Mouse (Mus musculus) activated CD4-positive, CD25-positive, alpha-beta regulatory T cell, adult 9 weeks (primary cell): ENCODE results near the gene Cpsf3. TPM values are rescaled to one million over a fixed set of nuclear protein-coding genes. Genes with fewer than 3 reads are reported as not detected.

Experiments used
- polyA plus RNA-seq: library from polyadenylated mRNA; unstranded; fragments of 100-300 nt; shearing (Covaris generic); gene quantifications from one replicate; pipeline ENCODE4 v1.2.1, GENCODE M21; 2017

The Cpsf3 gene
- 149 TPM for polyA plus RNA-seq

DNA sequence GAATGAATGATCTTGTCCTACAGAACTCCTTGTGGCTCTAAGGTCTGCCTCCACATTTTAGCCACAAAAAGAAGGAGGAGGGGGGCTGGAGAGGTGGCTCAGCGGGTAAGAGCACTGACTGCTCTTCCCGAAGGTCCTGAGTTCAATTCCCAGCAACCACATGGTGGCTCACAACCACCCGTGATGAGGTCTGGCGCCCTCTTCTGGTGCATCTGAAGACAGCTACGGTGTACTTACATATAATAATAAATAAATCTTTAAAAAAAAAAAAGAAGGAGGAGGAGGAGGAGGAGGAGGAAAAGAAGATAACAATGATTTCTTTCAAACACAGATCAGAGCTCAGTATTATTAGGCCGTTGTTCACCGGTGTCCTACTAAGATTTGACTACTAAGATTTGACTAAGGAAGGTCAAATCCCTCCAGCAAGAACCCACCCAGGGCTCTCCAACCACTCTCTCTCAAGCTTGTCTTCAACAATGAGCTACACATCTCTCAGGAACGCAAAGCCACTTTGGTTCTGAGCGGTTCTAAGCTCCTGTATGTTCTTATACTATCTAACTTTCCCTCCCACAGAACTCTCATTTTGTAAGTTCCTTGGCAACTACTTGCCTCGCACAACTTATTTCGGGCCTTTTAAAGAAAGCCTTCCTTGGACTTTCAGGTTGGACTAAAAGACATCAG lies at the start of gene Cpsf3:
Cpsf3 (plus strand) TSS at position 631 of the 681 bp plus-strand sequence.

DNA sequence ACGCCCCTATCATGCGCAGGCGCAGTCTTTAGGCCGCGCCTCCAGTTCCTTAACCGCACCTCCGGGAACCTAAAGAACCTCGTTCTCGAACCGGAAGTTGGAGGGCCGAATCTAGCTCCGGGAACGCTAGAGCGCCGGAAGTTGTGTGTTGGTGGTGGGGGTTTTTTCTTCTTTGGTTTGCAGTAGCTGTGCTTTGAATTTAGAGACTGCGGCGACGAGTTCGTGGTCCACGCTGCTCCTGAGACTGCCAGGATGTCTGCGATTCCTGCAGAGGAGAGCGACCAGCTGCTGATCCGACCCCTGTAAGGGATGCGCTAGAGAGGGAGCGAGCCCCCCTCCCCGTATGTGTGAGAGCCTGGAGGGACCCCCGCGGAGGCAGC lies 1.0 kb downstream of the Cpsf3 start, which contains the start of gene Itgb1bp1:
Itgb1bp1 (minus strand) TSS at position 42 of the 380 bp plus-strand sequence.

GRCm38 (mm10) chr12:21315923-21316868 lies 31.0 kb downstream of the Cpsf3 start, which contains the start of gene Iah1:
Iah1 (plus strand) TSS chr12:21316389.

Other genes starting within 250 kb of the Cpsf3 start
- gene Itgb1bp1, start 893 bp downstream of the Cpsf3 start, polyA plus RNA-seq = 127 TPM
- 56.3 TPM for gene Iah1, start 31.0 kb downstream of the Cpsf3 start, polyA plus RNA-seq
- 82.5 TPM for gene Adam17, start 88.2 kb downstream of the Cpsf3 start, polyA plus RNA-seq
- gene Ywhaq, start 132.2 kb downstream of the Cpsf3 start, polyA plus RNA-seq = 307 TPM